Mouse (Mus musculus) embryonic stem cell, embryonic (primary cell): ENCODE measurements at regions not wholly inside any gene's neighbourhood (a gene's known extent, or its start where the extent isn't known, plus 50 kb on each side); places are given as distances from the start of the nearest gene placed in this dataset.

Experiments used
- CTCF ChIA-PET, 4 experiments: fragments of 300-600 bp in 2 of 4; fragments of 350-600 bp in 2 of 4; sonication (Branson Sonifier 250); formaldehyde crosslinking; loops; one replicate each; lab custom pipeline; 2022; ENCODE audit warnings: inconsistent platforms in 2 of 4; lab: Charles Lee
- POLR2A ChIA-PET, 4 experiments: fragments of 300-600 bp in 2 of 4; fragments of 350-600 bp in 2 of 4; sonication (Branson Sonifier 250); formaldehyde crosslinking; loops; one replicate each; lab custom pipeline; 2022; ENCODE audit warnings: antibody characterized with exemption in 4 of 4, inconsistent platforms in 1 of 4; lab: Charles Lee

- ChIA-PET CTCF (interaction anchor here in 3 of 4 experiments (0.6 to 1.8 kb wide), 7 partner anchors 12 to 395 kb away, joined by 3 to 7 read pairs (median 3); partner anchors contain the start of gene Ptger3 (in 1 of the 3)), POLR2A (no interaction called here)
Measured at GRCm38 (mm10) chr3:157717313-157717921, 150.7 kb downstream of the Ptger3 start.

DNA sequence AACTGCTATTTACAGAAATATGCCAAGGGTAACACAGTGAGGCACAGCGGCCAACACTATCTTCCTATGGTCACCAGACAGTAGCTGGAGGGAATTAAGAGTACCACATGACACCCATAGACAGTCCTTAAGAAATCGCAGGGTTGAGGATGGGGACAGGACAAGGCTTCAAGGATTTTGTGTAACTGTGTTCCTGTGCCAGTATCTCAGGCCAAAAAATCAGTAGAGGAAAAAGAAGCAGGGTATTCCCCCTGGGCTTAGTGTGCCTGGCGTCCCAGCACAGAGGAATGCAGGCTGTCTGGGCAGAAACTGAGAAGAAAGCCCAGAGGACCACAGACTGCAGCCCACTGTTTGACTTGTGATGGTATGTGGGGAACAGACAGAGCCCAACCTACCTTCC lies 147.3 kb downstream of the Ptger3 start:
- ChIA-PET POLR2A (no interaction called here), CTCF (no interaction called here)

DNA sequence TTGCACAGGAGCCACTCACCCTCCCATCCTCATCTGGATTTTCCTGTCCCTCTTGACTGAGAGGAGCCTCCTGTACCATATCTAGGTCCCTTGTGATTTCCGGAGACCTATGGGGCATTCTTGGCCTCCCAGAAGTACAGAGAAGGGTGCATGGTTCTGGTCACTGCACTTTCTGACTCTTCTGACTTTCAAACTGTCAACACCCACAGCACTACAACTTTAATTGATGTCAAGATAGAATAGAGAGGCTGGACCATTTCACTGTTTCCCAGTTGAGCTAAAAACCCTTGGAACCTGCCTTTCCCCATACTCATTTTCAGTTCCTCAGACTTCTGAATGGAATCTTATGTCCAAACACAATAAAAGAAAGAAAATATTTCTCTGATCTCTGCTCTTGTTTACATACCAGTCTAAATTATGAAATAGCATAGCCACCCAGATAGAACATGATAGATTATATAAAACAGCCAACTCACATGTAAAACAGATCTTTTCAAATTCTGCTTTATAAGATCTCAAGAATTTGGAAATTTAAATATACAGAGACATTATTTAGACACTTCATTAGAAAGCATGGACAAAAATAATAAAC lies 144.2 kb downstream of the Ptger3 start:
- CTCF ChIA-PET = no interaction called here
- POLR2A ChIA-PET = no interaction called here

GRCm38 (mm10) chr3:157699961-157700360 lies 133.3 kb downstream of the Ptger3 start:
- ChIA-PET POLR2A (no interaction called here), CTCF (no interaction called here)

DNA sequence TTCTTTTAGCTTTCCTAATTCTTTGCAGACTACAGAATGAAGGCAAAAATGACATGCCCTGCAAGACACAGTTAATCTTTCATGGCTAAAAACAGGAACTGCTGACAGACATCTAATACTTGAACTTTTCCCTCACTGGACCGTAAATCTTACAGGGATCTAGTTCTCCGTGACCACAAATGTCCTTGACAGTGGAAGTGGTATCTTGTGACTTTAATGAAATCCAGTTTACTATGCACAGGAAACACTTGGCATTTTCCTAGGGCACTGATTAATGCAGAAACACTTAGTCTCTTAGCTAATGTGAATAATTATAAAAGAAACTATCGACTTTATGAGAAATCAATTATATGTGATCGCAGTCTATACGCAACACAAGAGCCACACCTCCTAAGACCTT lies 131.8 kb downstream of the Ptger3 start:
- ChIA-PET CTCF (interaction anchor here in 1 of 4 experiments (0.5 kb wide), 1 partner anchor 992 kb away, joined by 3 read pairs; no protein-coding TSS in a partner anchor), POLR2A (no interaction called here)

DNA sequence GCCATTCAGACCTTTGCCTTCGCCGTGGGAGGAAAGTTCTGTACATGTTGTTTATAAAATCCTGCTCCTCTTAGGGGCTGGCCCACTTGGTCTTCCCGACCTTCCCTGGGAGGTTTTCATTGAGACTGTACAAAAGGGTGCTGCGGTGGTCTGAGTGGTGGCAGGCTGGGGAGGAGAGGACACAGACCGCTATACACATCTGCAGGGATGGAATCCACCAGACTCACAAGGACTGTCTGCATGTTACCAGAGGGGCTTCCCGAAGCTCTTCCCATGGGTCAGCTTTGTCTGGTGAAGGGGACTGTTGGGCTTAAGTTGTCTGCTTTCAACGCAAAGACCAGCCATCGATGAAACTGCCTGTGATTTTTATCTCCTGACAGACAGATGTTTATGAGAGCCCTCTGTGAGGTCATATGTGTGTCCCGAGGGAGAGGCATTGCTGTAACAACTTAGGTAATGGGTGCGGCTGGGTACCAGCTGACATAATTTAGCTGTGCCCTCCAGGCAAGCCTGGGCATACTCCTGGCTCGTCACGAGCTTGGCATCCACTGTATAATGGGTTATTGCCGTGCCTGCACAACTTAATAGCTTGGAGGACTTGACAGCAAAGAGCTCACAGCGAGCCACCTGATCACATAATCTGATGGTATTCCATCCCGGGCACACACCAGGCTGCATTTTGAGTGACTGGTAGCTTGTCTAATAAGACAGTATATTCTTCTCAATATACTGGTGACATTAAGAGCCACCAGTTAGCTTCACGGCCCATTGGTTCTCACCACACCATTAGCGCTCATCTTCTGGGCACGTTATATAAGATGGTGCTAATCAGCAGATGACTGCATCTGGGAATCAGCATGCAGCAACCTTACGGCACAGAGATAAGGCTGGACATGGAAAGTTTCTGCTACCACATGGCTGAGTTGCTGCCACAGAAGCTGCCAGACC lies 128.7 kb downstream of the Ptger3 start:
- POLR2A ChIA-PET = interaction anchor here in 1 of 4 experiments (0.5 to 1.1 kb wide), 2 partner anchors 82 to 187 kb away, joined by 3 read pairs; no protein-coding TSS in a partner anchor
- CTCF ChIA-PET = interaction anchor here in 2 of 4 experiments (0.5 to 1.1 kb wide), 2 partner anchors 22 to 202 kb away, joined by 3 read pairs; no protein-coding TSS in a partner anchor
